Mouse (Mus musculus): ENCODE data around the gene Nup98.

Gene Nup98

GRCm38 (mm10) chr7:102229814-102230213, 19.8 kb upstream of the Nup98 start:
- DNase-seq (ENCODE audit: low read depth), result no peak

GRCm38 (mm10) chr7:102228049-102228670, 18.2 kb upstream of the Nup98 start:
- DNase-seq (ENCODE audit: low read depth), result no peak

- DNase-seq (ENCODE audit: low read depth), result no peak
These were observed 16.1 kb upstream of the Nup98 start for GRCm38 (mm10) chr7:102226051-102226450.

- no peak for DNase-seq (ENCODE audit: low read depth)
These were observed 14.1 kb upstream of the Nup98 start for GRCm38 (mm10) chr7:102223883-102224738.

GRCm38 (mm10) chr7:102222830-102223556, 13.0 kb upstream of the Nup98 start:
- no peak for DNase-seq (ENCODE audit: low read depth)

- no peak for DNase-seq (ENCODE audit: low read depth)
These were observed 12.4 kb upstream of the Nup98 start for GRCm38 (mm10) chr7:102222336-102222735.

GRCm38 (mm10) chr7:102221899-102222298, 11.9 kb upstream of the Nup98 start:
- DNase-seq (ENCODE audit: low read depth), result no peak

GRCm38 (mm10) chr7:102211071-102211470, 1.1 kb upstream of the Nup98 start:
- no peak for DNase-seq (ENCODE audit: low read depth)

GRCm38 (mm10) chr7:102208806-102209363, 1.1 kb downstream of the Nup98 start:
- no peak for DNase-seq (ENCODE audit: low read depth)

- no peak for DNase-seq (ENCODE audit: low read depth)
These were observed 4.3 kb downstream of the Nup98 start for GRCm38 (mm10) chr7:102205646-102206045.

- no peak for DNase-seq (ENCODE audit: low read depth)
These were observed 5.6 kb downstream of the Nup98 start for GRCm38 (mm10) chr7:102204296-102204857.

GRCm38 (mm10) chr7:102200996-102201785, 8.8 kb downstream of the Nup98 start:
- no peak for DNase-seq (ENCODE audit: low read depth)

GRCm38 (mm10) chr7:102200576-102200975, 9.4 kb downstream of the Nup98 start:
- no peak for DNase-seq (ENCODE audit: low read depth)

GRCm38 (mm10) chr7:102192356-102192755, 17.6 kb downstream of the Nup98 start:
- DNase-seq (ENCODE audit: low read depth), result no peak

- no peak for DNase-seq (ENCODE audit: low read depth)
These were observed 26.1 kb downstream of the Nup98 start for GRCm38 (mm10) chr7:102183849-102184248.

- no peak for DNase-seq (ENCODE audit: low read depth)
These were observed 39.7 kb downstream of the Nup98 start for GRCm38 (mm10) chr7:102170300-102170699.

- DNase-seq (ENCODE audit: low read depth), result no peak
These were observed 56.3 kb downstream of the Nup98 start for GRCm38 (mm10) chr7:102153691-102154090.

GRCm38 (mm10) chr7:102137898-102138297, 72.1 kb downstream of the Nup98 start:
- DNase-seq (ENCODE audit: low read depth), result no peak

GRCm38 (mm10) chr7:102137464-102137863, 72.5 kb downstream of the Nup98 start:
- DNase-seq (ENCODE audit: low read depth), result no peak

- no peak for DNase-seq (ENCODE audit: low read depth)
These were observed 77.6 kb downstream of the Nup98 start for GRCm38 (mm10) chr7:102132395-102132794.

GRCm38 (mm10) chr7:102120326-102120725, 89.7 kb downstream of the Nup98 start:
- DNase-seq (ENCODE audit: low read depth), result no peak
